Mouse (Mus musculus): ENCODE measurements around the gene E130208F15Rik.

Gene E130208F15Rik

GRCm38 (mm10) chr7:30306083-30306779, 15.3 kb upstream of the E130208F15Rik start:
- DNase-seq (ENCODE audit: low read depth, low spot score) = no peak

GRCm38 (mm10) chr7:30308076-30309005, 13.2 kb upstream of the E130208F15Rik start, which contains the start of gene Alkbh6:
TSS of gene Alkbh6 (plus strand) at chr7:30308717.
- peak; percentile 94 for DNase-seq (ENCODE audit: low read depth, low spot score)

- no peak for DNase-seq (ENCODE audit: low read depth, low spot score)
Measured at GRCm38 (mm10) chr7:30309395-30310129, 12.0 kb upstream of the E130208F15Rik start.

GRCm38 (mm10) chr7:30310136-30310535, 11.4 kb upstream of the E130208F15Rik start:
- DNase-seq (ENCODE audit: low read depth, low spot score) = no peak

GRCm38 (mm10) chr7:30313666-30314320, 7.7 kb upstream of the E130208F15Rik start:
- DNase-seq (ENCODE audit: low read depth, low spot score) = no peak

GRCm38 (mm10) chr7:30314721-30315155, 6.8 kb upstream of the E130208F15Rik start, which contains the start of gene Syne4:
TSS of gene Syne4 (plus strand) at chr7:30314807.
- peak; percentile 76 for DNase-seq (ENCODE audit: low read depth, low spot score)

GRCm38 (mm10) chr7:30315559-30316529, 5.7 kb upstream of the E130208F15Rik start:
- no peak for DNase-seq (ENCODE audit: low read depth, low spot score)

- DNase-seq (ENCODE audit: low read depth, low spot score) = no peak
Measured at GRCm38 (mm10) chr7:30318142-30318541, 3.4 kb upstream of the E130208F15Rik start.

GRCm38 (mm10) chr7:30320946-30321345, 594 bp upstream of the E130208F15Rik start:
- DNase-seq (ENCODE audit: low read depth, low spot score) = no peak

GRCm38 (mm10) chr7:30322285-30322667, 736 bp downstream of the E130208F15Rik start:
- peak; percentile 97 for DNase-seq (ENCODE audit: low read depth, low spot score)

- no peak for DNase-seq (ENCODE audit: low read depth, low spot score)
Measured at GRCm38 (mm10) chr7:30322865-30323264, 1.3 kb downstream of the E130208F15Rik start.

GRCm38 (mm10) chr7:30323795-30324194, 2.3 kb downstream of the E130208F15Rik start, which contains the start of gene Sdhaf1:
TSS of gene Sdhaf1 (minus strand) at chr7:30323895.
- no peak for DNase-seq (ENCODE audit: low read depth, low spot score)

GRCm38 (mm10) chr7:30324300-30324944, 2.9 kb downstream of the E130208F15Rik start:
- no peak for DNase-seq (ENCODE audit: low read depth, low spot score)

GRCm38 (mm10) chr7:30325364-30325763, 3.8 kb downstream of the E130208F15Rik start:
- peak; percentile 61 for DNase-seq (ENCODE audit: low read depth, low spot score)

- DNase-seq (ENCODE audit: low read depth, low spot score) = no peak
Measured at GRCm38 (mm10) chr7:30326427-30326826, 4.9 kb downstream of the E130208F15Rik start.

GRCm38 (mm10) chr7:30327140-30327539, 5.6 kb downstream of the E130208F15Rik start:
- no peak for DNase-seq (ENCODE audit: low read depth, low spot score)

- no peak for DNase-seq (ENCODE audit: low read depth, low spot score)
Measured at GRCm38 (mm10) chr7:30328379-30328778, 6.8 kb downstream of the E130208F15Rik start.

- DNase-seq (ENCODE audit: low read depth, low spot score) = peak; percentile 93
Measured at GRCm38 (mm10) chr7:30331887-30332286, 10.3 kb downstream of the E130208F15Rik start.

- DNase-seq (ENCODE audit: low read depth, low spot score) = no peak
Measured at GRCm38 (mm10) chr7:30332622-30333259, 11.2 kb downstream of the E130208F15Rik start.
